Mouse (Mus musculus) G1E (cell line): ENCODE data around the gene Mgam.

Experiments
- CTCF ChIP-seq: IDR thresholded peaks from 2 replicates; pipeline ENCODE4 v1.5.1; 2012; ENCODE audit warnings: low read depth, low read length, inconsistent platforms, mixed read lengths
- GATA1 ChIP-seq: IDR thresholded peaks from 2 replicates; pipeline ENCODE4 v1.6.1; 2012; ENCODE audit warnings: borderline replicate concordance, low read length, inconsistent platforms, mixed read lengths
- POLR2AphosphoS5 ChIP-seq: IDR thresholded peaks from 2 replicates; pipeline ENCODE4 v1.6.1; 2012; ENCODE audit warnings: low read depth, low read length, inconsistent platforms; ENCODE audit not compliant: insufficient replicate concordance
- TAL1 ChIP-seq: conservative IDR thresholded peaks from 2 replicates; pipeline ENCODE4 v1.6.1; 2012; ENCODE audit warnings: low read depth, low read length, inconsistent platforms, mixed read lengths

DNA sequence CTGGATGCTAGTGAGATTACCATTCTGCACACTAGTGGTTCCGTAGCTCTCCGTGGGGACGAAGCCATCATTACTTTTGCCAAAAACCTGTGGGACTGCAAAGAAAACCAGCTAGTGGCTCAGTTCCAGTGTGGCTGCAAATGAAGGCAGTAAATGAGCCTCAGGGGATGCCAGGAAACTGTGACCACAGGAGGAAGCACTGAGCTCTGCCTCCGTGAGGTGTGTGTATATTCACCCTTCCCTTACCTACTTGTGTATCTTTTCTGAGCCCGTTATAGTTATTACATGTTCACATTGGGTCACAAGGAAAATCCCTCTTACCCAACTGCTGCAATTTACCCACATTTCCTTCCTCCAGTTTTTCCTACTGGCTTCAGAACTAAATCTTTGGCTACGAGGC is 44.3 kb upstream of the Mgam start:
- no peak for TF ChIP-seq CTCF
- TF ChIP-seq TAL1, result no peak
- TF ChIP-seq GATA1, result no peak
- TF ChIP-seq POLR2AphosphoS5, result no peak
